Mouse (Mus musculus) brain, embryonic 14.5 days (tissue): ENCODE results near the gene Acox1.

Experiments
- CTCF ChIP-seq: fragments of 200-500 bp; IDR thresholded peaks from 2 replicates; pipeline ENCODE4 v1.5.1; 2012; ENCODE audit warnings: inconsistent platforms, mild to moderate bottlenecking, moderate library complexity, borderline replicate concordance; ENCODE audit not compliant: insufficient read depth, insufficient read length; ENCODE audit errors: extremely low read depth
- POLR2A ChIP-seq: fragments of 200-500 bp; IDR thresholded peaks from 2 replicates; pipeline ENCODE4 v1.6.1; 2012; ENCODE audit warnings: mild to moderate bottlenecking, inconsistent platforms, borderline replicate concordance; ENCODE audit not compliant: poor library complexity, insufficient read depth, insufficient read length, severe bottlenecking; ENCODE audit errors: extremely low read depth

GRCm38 (mm10) chr11:116234901-116235300 lies 36.1 kb upstream of the Acox1 start:
- no peak for TF ChIP-seq POLR2A
- TF ChIP-seq CTCF: no peak
